ENCODE assay signal across 8 mouse cellular contexts in the genomic region with DNA sequence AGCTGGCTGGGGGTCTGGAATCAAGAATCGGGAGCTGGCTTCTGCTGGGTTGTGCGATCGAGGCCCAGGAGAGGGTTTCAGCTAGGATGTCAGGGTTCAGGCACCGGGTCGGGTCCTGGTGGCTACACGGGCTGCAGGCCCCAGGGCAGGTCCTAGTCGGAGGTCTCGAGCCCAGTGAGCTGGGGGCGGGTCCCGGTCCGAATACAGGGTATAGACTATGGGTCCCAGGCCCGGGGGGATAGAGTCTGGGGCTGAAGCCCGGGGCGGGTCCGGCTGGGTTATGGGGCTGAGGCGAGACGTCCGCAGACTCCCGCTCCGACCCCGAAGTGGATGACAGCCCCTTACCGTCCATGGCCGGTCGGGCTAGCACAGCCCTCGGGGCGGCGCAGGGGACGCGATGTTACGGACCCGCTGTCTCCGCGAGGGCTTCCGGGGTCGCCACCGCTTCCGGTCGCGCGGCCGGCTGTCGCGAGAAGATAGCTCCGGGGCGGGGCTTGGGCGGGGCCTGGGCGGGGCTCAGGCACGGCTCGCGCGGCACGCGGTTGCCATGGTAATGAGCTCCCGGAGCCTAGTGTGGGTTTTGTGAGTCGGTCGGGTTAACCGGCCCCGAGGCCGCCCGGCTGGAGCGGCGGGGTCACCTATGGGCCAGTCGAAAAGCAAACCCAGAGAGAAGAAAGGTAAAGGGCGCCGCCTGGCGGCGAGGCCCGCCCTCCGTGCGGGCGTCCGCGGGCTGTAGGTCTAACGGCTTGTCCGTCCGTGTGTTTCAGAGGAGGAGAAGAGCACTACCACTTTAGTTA. TPM values are rescaled to one million over a fixed set of nuclear protein-coding genes. Genes with fewer than 3 reads are reported as not detected.
DNase-seq lines count a peak whose midpoint lies in the region; ATAC-seq lines count a peak whose summit lies in the region.

TSS of gene Chmp1a (minus strand) at position 443 of the 797 bp plus-strand sequence.
TSS of gene Spata33 (plus strand) at position 512 of the 797 bp plus-strand sequence.

- H3K9me3 ChIP-seq in embryonic facial prominence, embryonic 11.5 days (replicated peaks; ENCODE audit: control insufficient read depth, low read length): no peaks in the 10 kb centered on the region
- H3K9me3 ChIP-seq in limb, embryonic 13.5 days: no peaks in the 10 kb centered on the region
- H3K9me3 ChIP-seq in midbrain, embryonic 15.5 days: no peaks in the 10 kb centered on the region

- H3K36me3 ChIP-seq in embryonic facial prominence, embryonic 11.5 days (replicated peaks; ENCODE audit: control insufficient read depth, insufficient read depth, low read depth, low read length): peaks cover 2% of the 10 kb centered on the region
- peaks cover 31% of the 10 kb centered on the region for H3K36me3 ChIP-seq in limb, embryonic 13.5 days
- peaks cover 14% of the 10 kb centered on the region; the same call in 1 of the 2 replicates for H3K36me3 ChIP-seq in midbrain, embryonic 15.5 days (replicated peaks)

- under 1% methylated on average over 72 of the region's 76 CpGs for WGBS in embryonic facial prominence, embryonic 11.5 days
- WGBS in limb, embryonic 13.5 days: under 1% methylated on average over 72 of the region's 76 CpGs
- under 1% methylated on average over 75 of the region's 76 CpGs for WGBS in midbrain, embryonic 15.5 days

- H3K9ac ChIP-seq in embryonic facial prominence, embryonic 11.5 days (replicated peaks; ENCODE audit: low read length): peak within 1 kb of the TSS; percentile 90
- peak within 1 kb of the TSS; percentile 96 for H3K9ac ChIP-seq in limb, embryonic 13.5 days
- peak within 1 kb of the TSS; percentile 100 for H3K9ac ChIP-seq in midbrain, embryonic 15.5 days

- H3K27me3 ChIP-seq in embryonic facial prominence, embryonic 11.5 days (ENCODE audit: control insufficient read depth, insufficient read depth, low read length): no peaks in the 10 kb centered on the region
- no peaks in the 10 kb centered on the region for H3K27me3 ChIP-seq in limb, embryonic 13.5 days
- no peaks in the 10 kb centered on the region for H3K27me3 ChIP-seq in midbrain, embryonic 15.5 days (replicated peaks)

- H3K4me1 ChIP-seq in embryonic facial prominence, embryonic 11.5 days (ENCODE audit: control insufficient read depth, insufficient read depth, low read length): no peaks in the 10 kb centered on the region
- peaks cover 19% of the 10 kb centered on the region for H3K4me1 ChIP-seq in limb, embryonic 13.5 days
- H3K4me1 ChIP-seq in midbrain, embryonic 15.5 days: peaks cover 24% of the 10 kb centered on the region

- H3K27ac ChIP-seq in embryonic facial prominence, embryonic 11.5 days (replicated peaks; ENCODE audit: low read depth, low read length): no peak within 1 kb of the TSS
- H3K27ac ChIP-seq in limb, embryonic 13.5 days: peak within 1 kb of the TSS; percentile 22; the same call in 1 of the 2 replicates
- peak within 1 kb of the TSS; percentile 69 for H3K27ac ChIP-seq in midbrain, embryonic 15.5 days

- ATAC-seq in embryonic facial prominence, embryonic 11.5 days (replicated peaks; ENCODE audit: insufficient number of reproducible peaks, low FRiP score, low TSS enrichment, low read depth): peak; percentile 89
- ATAC-seq in limb, embryonic 13.5 days (ENCODE audit: low FRiP score, low read depth): peak; percentile 94
- peak; percentile 94 for ATAC-seq in midbrain, embryonic 15.5 days (replicated peaks)

- H3K4me2 ChIP-seq in embryonic facial prominence, embryonic 11.5 days (ENCODE audit: low read depth, low read length): peak within 1 kb of the TSS; percentile 74
- peak within 1 kb of the TSS; percentile 93 for H3K4me2 ChIP-seq in limb, embryonic 13.5 days (replicated peaks)
- H3K4me2 ChIP-seq in midbrain, embryonic 15.5 days: peak within 1 kb of the TSS; percentile 97

- peak; percentile 93 for DNase-seq in 3T3-L1 (ENCODE audit: low read depth, low spot score)
- DNase-seq in adrenal gland, postnatal 25 days: peak; percentile 93
- peak; percentile 96 for DNase-seq in embryonic facial prominence, embryonic 11.5 days (ENCODE audit: low spot score)
- DNase-seq in heart, adult 11 months: peak; percentile 99
- DNase-seq in kidney, adult 11 months: peak; percentile 98
- DNase-seq in spleen, adult 18-20 months: peak; percentile 76 to 81

- peak within 1 kb of the TSS; percentile 93 for H3K4me3 ChIP-seq in embryonic facial prominence, embryonic 11.5 days (ENCODE audit: low read depth, low read length)
- H3K4me3 ChIP-seq in limb, embryonic 13.5 days: peak within 1 kb of the TSS; percentile 97
- H3K4me3 ChIP-seq in midbrain, embryonic 15.5 days: peak within 1 kb of the TSS; percentile 98

RNA-seq across cellular contexts. Expression of gene Chmp1a, which starts in this region (rescaled TPM):
- 79.0 and 97.8 TPM in 2 replicates for total RNA-seq in adrenal gland, postnatal 25 days (2021)
- polyA plus RNA-seq in embryonic facial prominence, embryonic 11.5 days (2014; fragmentation: Nextera tagmentation; extraction: Ambion mirVana): 91.0 and 93.2 TPM in 2 replicates
- polyA plus RNA-seq in limb, embryonic 13.5 days (2015; fragmentation: Nextera tagmentation; extraction: Ambion mirVana): 151 and 155 TPM in 2 replicates
- polyA plus RNA-seq in midbrain, embryonic 15.5 days (2015; fragmentation: Nextera tagmentation; extraction: Ambion mirVana): 227 and 235 TPM in 2 replicates

RNA-seq across cellular contexts. Expression of gene Spata33, which starts in this region (rescaled TPM):
- 3.3 and 4.0 TPM in 2 replicates for total RNA-seq in adrenal gland, postnatal 25 days (2021)
- polyA plus RNA-seq in embryonic facial prominence, embryonic 11.5 days (2014; fragmentation: Nextera tagmentation; extraction: Ambion mirVana): 4.5 and 4.8 TPM in 2 replicates
- polyA plus RNA-seq in limb, embryonic 13.5 days (2015; fragmentation: Nextera tagmentation; extraction: Ambion mirVana): 4.9 and 7.0 TPM in 2 replicates
- 8.0 and 8.1 TPM in 2 replicates for polyA plus RNA-seq in midbrain, embryonic 15.5 days (2015; fragmentation: Nextera tagmentation; extraction: Ambion mirVana)
